Mouse (Mus musculus): ENCODE results near the gene Hdac2. TPM values are rescaled to one million over a fixed set of nuclear protein-coding genes. Genes with fewer than 3 reads are reported as not detected.

Gene Hdac2
- polyA plus RNA-seq, 1 experiment from 2014 or later, result 440 TPM

GRCm38 (mm10) chr10:37014274-37015107 is 40.1 kb downstream of the Hdac2 start:
- no peak overlapping the region for H3K4me3 ChIP-seq
- H3K27ac ChIP-seq, result no peak overlapping the region
- no peak overlapping the region for H3K4me2 ChIP-seq (replicated peaks)
- no peaks in the 10 kb centered on the region for H3K9me3 ChIP-seq (replicated peaks)
- peak; percentile 85 for ATAC-seq (ENCODE audit: low FRiP score)
- H3K4me1 ChIP-seq, result no peaks in the 10 kb centered on the region
- 50% methylated on average over 8 of the region's 8 CpGs for WGBS
- no peaks in the 10 kb centered on the region for H3K27me3 ChIP-seq
- H3K9ac ChIP-seq, result no peak overlapping the region
- H3K36me3 ChIP-seq, result no peaks in the 10 kb centered on the region

GRCm38 (mm10) chr10:37015729-37016128 is 41.4 kb downstream of the Hdac2 start:
- Histone ChIP-seq H3K4me3 (no peak overlapping the region), H3K36me3 (no peaks in the 10 kb centered on the region), H3K9ac (no peak overlapping the region), H3K27me3 (no peaks in the 10 kb centered on the region), H3K4me1 (no peaks in the 10 kb centered on the region), H3K4me2 (replicated peaks) (no peak overlapping the region), H3K27ac (no peak overlapping the region), H3K9me3 (replicated peaks) (no peaks in the 10 kb centered on the region)
- no peak for ATAC-seq (ENCODE audit: low FRiP score)
- 59% methylated on average over 2 of the region's 2 CpGs for WGBS

GRCm38 (mm10) chr10:37016200-37016599 is 41.9 kb downstream of the Hdac2 start:
- H3K27ac ChIP-seq, result no peak overlapping the region
- 96% methylated on average over 2 of the region's 2 CpGs for WGBS
- H3K9me3 ChIP-seq (replicated peaks), result no peaks in the 10 kb centered on the region
- H3K4me3 ChIP-seq, result no peak overlapping the region
- ATAC-seq (ENCODE audit: low FRiP score), result no peak
- H3K9ac ChIP-seq, result no peak overlapping the region
- H3K27me3 ChIP-seq, result no peaks in the 10 kb centered on the region
- H3K36me3 ChIP-seq, result no peaks in the 10 kb centered on the region
- no peak overlapping the region for H3K4me2 ChIP-seq (replicated peaks)
- H3K4me1 ChIP-seq, result no peaks in the 10 kb centered on the region

GRCm38 (mm10) chr10:37024301-37024700 is 50.0 kb downstream of the Hdac2 start:
- 67% methylated on average over 1 of the region's 1 CpGs for WGBS
- H3K9me3 ChIP-seq (replicated peaks), result no peaks in the 10 kb centered on the region
- no peaks in the 10 kb centered on the region for H3K36me3 ChIP-seq
- H3K4me3 ChIP-seq, result no peak overlapping the region
- H3K4me1 ChIP-seq, result no peaks in the 10 kb centered on the region
- no peak overlapping the region for H3K4me2 ChIP-seq (replicated peaks)
- no peak for ATAC-seq (ENCODE audit: low FRiP score)
- H3K9ac ChIP-seq, result no peak overlapping the region
- no peaks in the 10 kb centered on the region for H3K27me3 ChIP-seq
- H3K27ac ChIP-seq, result no peak overlapping the region

GRCm38 (mm10) chr10:37028651-37029050 is 54.3 kb downstream of the Hdac2 start:
- H3K4me3 ChIP-seq, result no peak overlapping the region
- H3K27ac ChIP-seq, result no peak overlapping the region
- 64% methylated on average over 2 of the region's 2 CpGs for WGBS
- H3K4me1 ChIP-seq, result no peaks in the 10 kb centered on the region
- no peak for ATAC-seq (ENCODE audit: low FRiP score)
- no peak overlapping the region for H3K9ac ChIP-seq
- no peaks in the 10 kb centered on the region for H3K36me3 ChIP-seq
- H3K27me3 ChIP-seq, result no peaks in the 10 kb centered on the region
- H3K9me3 ChIP-seq (replicated peaks), result no peaks in the 10 kb centered on the region
- no peak overlapping the region for H3K4me2 ChIP-seq (replicated peaks)

GRCm38 (mm10) chr10:37035090-37035497 is 60.8 kb downstream of the Hdac2 start:
- Histone ChIP-seq H3K9ac (no peak overlapping the region), H3K9me3 (replicated peaks) (no peaks in the 10 kb centered on the region), H3K4me1 (no peaks in the 10 kb centered on the region), H3K36me3 (no peaks in the 10 kb centered on the region), H3K27ac (no peak overlapping the region), H3K4me2 (replicated peaks) (no peak overlapping the region), H3K27me3 (no peaks in the 10 kb centered on the region), H3K4me3 (no peak overlapping the region)
- WGBS, result 78% methylated on average over 7 of the region's 7 CpGs
- ATAC-seq (ENCODE audit: low FRiP score), result no peak

- 74% methylated on average over 8 of the region's 8 CpGs for WGBS
- ATAC-seq (ENCODE audit: low FRiP score), result no peak
Measured at GRCm38 (mm10) chr10:37047661-37048098, 73.3 kb downstream of the Hdac2 start.

More at GRCm38 (mm10) chr10:37047661-37048098, 73.3 kb downstream of the Hdac2 start:
- Histone ChIP-seq H3K27ac (0 out of 2 replicates have a peak overlapping the region, but pooled peaks have one; percentile 30), H3K4me3 (no peak overlapping the region), H3K9ac (no peak overlapping the region), H3K4me2 (replicated peaks) (no peak overlapping the region), H3K27me3 (no peaks in the 10 kb centered on the region), H3K36me3 (no peaks in the 10 kb centered on the region), H3K9me3 (replicated peaks) (no peaks in the 10 kb centered on the region), H3K4me1 (no peaks in the 10 kb centered on the region)

Other genes starting within 250 kb of the Hdac2 start
- gene Marcks, start 164.4 kb downstream of the Hdac2 start, polyA plus RNA-seq (2016; fragmentation: Nextera tagmentation; extraction: Ambion mirVana), result 338 and 368 TPM in 2 replicates

Measured in hindbrain, embryonic 12.5 days (tissue).